Mouse (Mus musculus) CH12.LX (cell line): ENCODE data around the gene Pde4d.

Experiments used
- CTCF ChIP-seq, 2 experiments: IDR thresholded peaks in 1 of 2; conservative IDR thresholded peaks in 1 of 2; 2 replicates each; pipeline ENCODE4 v1.5.1; 2011 to 2012; ENCODE audit warnings: low read depth in 2 of 2, low read length in 2 of 2, improper control_type of control experiment in 1 of 2, inconsistent platforms in 1 of 2, mild to moderate bottlenecking in 1 of 2, moderate library complexity in 1 of 2
- ETS1 ChIP-seq: conservative IDR thresholded peaks from 2 replicates; pipeline ENCODE4 v1.6.1; 2012; ENCODE audit warnings: low read depth, mild to moderate bottlenecking, inconsistent platforms, low read length, improper control_type of control experiment, moderate library complexity
- HCFC1 ChIP-seq: IDR thresholded peaks from 2 replicates; pipeline ENCODE4 v1.6.1; 2012; ENCODE audit warnings: low read depth, mild to moderate bottlenecking, inconsistent platforms, low read length, improper control_type of control experiment
- POLR2A ChIP-seq: IDR thresholded peaks from 2 replicates; pipeline ENCODE4 v1.6.1; 2011; ENCODE audit warnings: low read depth, mild to moderate bottlenecking, improper control_type of control experiment, low read length
- RAD21 ChIP-seq: IDR thresholded peaks from 2 replicates; pipeline ENCODE4 v1.6.1; 2011; ENCODE audit warnings: low read depth, mild to moderate bottlenecking, low read length, improper control_type of control experiment, moderate library complexity
- TBP ChIP-seq: conservative IDR thresholded peaks from 2 replicates; pipeline ENCODE4 v1.6.1; 2011; ENCODE audit warnings: low read depth, low read length, improper control_type of control experiment

GRCm38 (mm10) chr13:109208607-109209006 lies 758.9 kb downstream of the Pde4d start:
- TF ChIP-seq CTCF (conservative IDR thresholded peaks at IDR 0.05 in 1 of 2, IDR thresholded peaks at IDR 0.05 in 1 of 2; ENCODE audit: low read depth in 2 of 2, low read length in 2 of 2) (no peak), HCFC1 (no peak), RAD21 (no peak), TBP (no peak), POLR2A (no peak), ETS1 (no peak)
